Mouse (Mus musculus) forebrain, embryonic 12.5 days (tissue): Measurements from ENCODE around the gene Pttg1. TPM values are rescaled to one million over a fixed set of nuclear protein-coding genes. Genes with fewer than 3 reads are reported as not detected.

Experiments
- ATAC-seq: fragments of 200-750 bp; cut with Nextera tagmentation; 2 replicates; pipeline ENCODE4 v1.8.0; 2017; ENCODE audit warnings: moderate TSS enrichment; ENCODE audit not compliant: low FRiP score
- H3K27ac ChIP-seq: fragments of 300-500 bp; sonication (generic); 2 replicates; pipeline ENCODE4 v1.5.1; 2016; ENCODE audit warnings: mild to moderate bottlenecking
- H3K27me3 ChIP-seq: fragments of 300-500 bp; sonication (generic); 2 replicates; pipeline ENCODE4 v1.6.1; 2016; ENCODE audit warnings: mild to moderate bottlenecking
- H3K36me3 ChIP-seq: fragments of 300-500 bp; sonication (generic); replicated peaks from 2 replicates; pipeline ENCODE4 v1.6.1; 2016; ENCODE audit warnings: mild to moderate bottlenecking
- H3K4me1 ChIP-seq: fragments of 300-500 bp; sonication (generic); 2 replicates; pipeline ENCODE4 v1.6.1; 2016
- H3K4me2 ChIP-seq: fragments of 300-500 bp; sonication (generic); 2 replicates; pipeline ENCODE4 v1.6.1; 2016; ENCODE audit warnings: mild to moderate bottlenecking, moderate library complexity
- H3K4me3 ChIP-seq: fragments of 300-500 bp; sonication (generic); replicated peaks from 2 replicates; pipeline ENCODE4 v1.5.1; 2016; ENCODE audit warnings: mild to moderate bottlenecking
- H3K9ac ChIP-seq: fragments of 300-500 bp; sonication (generic); 2 replicates; pipeline ENCODE4 v1.6.1; 2016; ENCODE audit warnings: mild to moderate bottlenecking
- H3K9me3 ChIP-seq: fragments of 300-500 bp; sonication (generic); 2 replicates; pipeline ENCODE4 v1.6.1; 2016
- WGBS: fragments of 180-500 bp; shearing (Covaris S2); methylation state at CpG from one replicate; pipeline ENCODE4 v1.1.7; 2016; 5-methylcytosine and 5-hydroxymethylcytosine counted together
- polyA plus RNA-seq: library from polyadenylated mRNA; unstranded; fragments of >200 nt; fragmentation: Nextera tagmentation; extraction: Ambion mirVana; gene quantifications from 2 replicates; pipeline ENCODE4 v1.2.1, GENCODE M21; 2016

Gene Pttg1
- polyA plus RNA-seq, 1 experiment from 2014 or later, result 62.5 TPM

DNA sequence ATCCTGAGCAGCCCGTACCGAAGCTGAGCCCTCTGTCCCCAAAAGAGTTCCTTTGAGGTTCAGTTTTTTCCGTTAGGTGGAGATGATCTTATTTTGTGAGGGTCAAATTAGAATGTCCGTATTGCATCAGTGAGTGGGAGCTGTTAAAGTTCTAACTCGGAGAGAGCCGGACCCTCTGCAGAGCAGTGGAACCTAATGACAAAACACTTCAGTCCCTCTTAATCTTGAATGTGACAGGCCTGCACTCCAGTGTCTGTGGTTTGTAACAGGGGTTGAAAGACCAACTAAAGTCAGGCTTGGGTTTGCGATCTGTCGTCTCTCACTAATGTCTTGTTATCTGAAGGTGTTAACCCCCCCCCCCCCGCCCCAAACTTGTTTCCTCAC, 8.0 kb upstream of the Pttg1 start:
- no peaks in the 10 kb centered on the region for H3K27me3 ChIP-seq
- H3K4me1 ChIP-seq, result peaks cover 8% of the 10 kb centered on the region
- H3K27ac ChIP-seq, result peak overlapping the region; percentile 38; the same call in 1 of the 2 replicates
- H3K9me3 ChIP-seq, result no peaks in the 10 kb centered on the region
- peaks cover 18% of the 10 kb centered on the region for H3K36me3 ChIP-seq
- peak; percentile 45 for ATAC-seq
- peak overlapping the region; percentile 83 for H3K4me3 ChIP-seq
- H3K4me2 ChIP-seq, result peak overlapping the region; percentile 80
- 7% methylated on average over 9 of the region's 9 CpGs for WGBS
- H3K9ac ChIP-seq, result peak overlapping the region; percentile 75

GRCm38 (mm10) chr11:43433254-43434023, 7.4 kb upstream of the Pttg1 start, which contains the start of gene Slu7:
Gene Slu7 (plus strand): TSS chr11:43433744.
- Histone ChIP-seq H3K9me3 (no peaks in the 10 kb centered on the region), H3K27ac (peak within 1 kb of the TSS; percentile 38; the same call in 1 of the 2 replicates), H3K4me2 (peak within 1 kb of the TSS; percentile 80), H3K4me3 (peak within 1 kb of the TSS; percentile 83), H3K36me3 (peaks cover 12% of the 10 kb centered on the region), H3K4me1 (peaks cover 8% of the 10 kb centered on the region), H3K9ac (peak within 1 kb of the TSS; percentile 75), H3K27me3 (no peaks in the 10 kb centered on the region)
- peak; percentile 90 for ATAC-seq
- 7% methylated on average over 38 of the region's 38 CpGs for WGBS

DNA sequence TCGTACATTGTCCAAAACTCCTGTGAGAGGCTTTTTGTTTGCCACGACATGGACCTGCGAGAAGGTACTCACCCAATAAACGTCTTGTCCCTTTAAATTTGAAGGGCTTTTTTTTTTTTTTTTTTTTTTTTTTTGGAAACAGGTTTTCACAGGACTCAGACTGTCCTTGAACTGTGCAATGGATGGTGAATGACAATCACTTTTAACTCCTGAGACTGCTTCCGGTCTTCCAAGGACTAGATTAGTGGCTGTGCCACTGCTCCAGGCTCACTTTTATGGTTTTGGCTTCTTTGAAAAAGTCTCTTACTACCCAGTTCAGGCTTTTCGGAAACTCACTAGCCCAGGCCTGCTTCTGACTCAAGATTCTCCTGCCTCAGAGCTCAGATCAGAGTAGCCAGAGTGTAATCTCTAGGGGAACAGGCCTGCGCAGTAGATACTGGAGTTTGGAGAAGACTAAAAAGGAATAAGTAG, 398 bp upstream of the Pttg1 start:
- 18% methylated on average over 7 of the region's 7 CpGs for WGBS
- Histone ChIP-seq H3K4me3 (peak overlapping the region; percentile 59), H3K36me3 (no peaks in the 10 kb centered on the region), H3K4me2 (peak overlapping the region; percentile 58), H3K9ac (no peak overlapping the region), H3K9me3 (no peaks in the 10 kb centered on the region), H3K4me1 (peaks cover 9% of the 10 kb centered on the region; the same call in 1 of the 2 replicates), H3K27ac (no peak overlapping the region), H3K27me3 (no peaks in the 10 kb centered on the region)
- peak; percentile 49; the same call in 1 of the 2 replicates for ATAC-seq

- H3K4me1 ChIP-seq, result peaks cover 9% of the 10 kb centered on the region; the same call in 1 of the 2 replicates
- H3K27me3 ChIP-seq, result no peaks in the 10 kb centered on the region
- no peaks in the 10 kb centered on the region for H3K36me3 ChIP-seq
- ATAC-seq, result peak; percentile 40; the same call in 1 of the 2 replicates
- no peak overlapping the region for H3K27ac ChIP-seq
- 91% methylated on average over 9 of the region's 9 CpGs for WGBS
- no peak overlapping the region for H3K9ac ChIP-seq
- no peaks in the 10 kb centered on the region for H3K9me3 ChIP-seq
- peak overlapping the region; percentile 59 for H3K4me3 ChIP-seq
- H3K4me2 ChIP-seq, result peak overlapping the region; percentile 58
These were observed 813 bp downstream of the Pttg1 start for GRCm38 (mm10) chr11:43425166-43425709.

DNA sequence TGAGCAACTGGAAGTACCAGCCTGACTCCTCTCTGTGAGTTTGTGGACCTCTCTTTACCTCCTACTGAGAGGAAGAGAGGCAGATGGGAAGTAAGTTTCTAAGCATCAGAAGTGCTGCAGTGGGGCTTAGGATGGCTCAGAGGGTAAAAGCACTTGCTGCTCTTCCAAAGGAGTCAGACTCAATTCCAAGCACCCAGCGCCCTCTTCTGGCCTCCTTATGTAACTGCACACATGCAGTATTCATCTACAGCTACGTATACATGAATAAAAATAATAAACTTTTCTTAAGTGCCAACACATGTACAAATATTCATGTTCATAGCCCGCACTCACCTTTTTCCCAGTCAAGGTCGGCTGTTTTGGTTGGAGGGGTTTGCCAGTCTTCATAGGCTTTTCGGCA, 1.7 kb downstream of the Pttg1 start:
- H3K4me1 ChIP-seq, result peaks cover 9% of the 10 kb centered on the region; the same call in 1 of the 2 replicates

GRCm38 (mm10) chr11:43417201-43417600, 8.8 kb downstream of the Pttg1 start:
- no peaks in the 10 kb centered on the region for H3K36me3 ChIP-seq
- H3K27me3 ChIP-seq, result no peaks in the 10 kb centered on the region
- ATAC-seq, result no peak
- H3K9ac ChIP-seq, result no peak overlapping the region
- WGBS, result 60% methylated on average over 7 of the region's 7 CpGs
- no peaks in the 10 kb centered on the region for H3K9me3 ChIP-seq
- no peak overlapping the region for H3K27ac ChIP-seq
- no peak overlapping the region for H3K4me3 ChIP-seq
- no peak overlapping the region for H3K4me2 ChIP-seq
- peaks cover 4% of the 10 kb centered on the region; the same call in 1 of the 2 replicates for H3K4me1 ChIP-seq

More for the DNA sequence above, 1.7 kb downstream of the Pttg1 start:
- Histone ChIP-seq H3K4me2 (no peak overlapping the region), H3K36me3 (no peaks in the 10 kb centered on the region), H3K4me3 (no peak overlapping the region), H3K27ac (no peak overlapping the region), H3K9ac (no peak overlapping the region; the same call in 1 of the 2 replicates), H3K9me3 (no peaks in the 10 kb centered on the region), H3K27me3 (no peaks in the 10 kb centered on the region)
- ATAC-seq, result no peak
- WGBS, result 77% methylated on average over 5 of the region's 5 CpGs

DNA sequence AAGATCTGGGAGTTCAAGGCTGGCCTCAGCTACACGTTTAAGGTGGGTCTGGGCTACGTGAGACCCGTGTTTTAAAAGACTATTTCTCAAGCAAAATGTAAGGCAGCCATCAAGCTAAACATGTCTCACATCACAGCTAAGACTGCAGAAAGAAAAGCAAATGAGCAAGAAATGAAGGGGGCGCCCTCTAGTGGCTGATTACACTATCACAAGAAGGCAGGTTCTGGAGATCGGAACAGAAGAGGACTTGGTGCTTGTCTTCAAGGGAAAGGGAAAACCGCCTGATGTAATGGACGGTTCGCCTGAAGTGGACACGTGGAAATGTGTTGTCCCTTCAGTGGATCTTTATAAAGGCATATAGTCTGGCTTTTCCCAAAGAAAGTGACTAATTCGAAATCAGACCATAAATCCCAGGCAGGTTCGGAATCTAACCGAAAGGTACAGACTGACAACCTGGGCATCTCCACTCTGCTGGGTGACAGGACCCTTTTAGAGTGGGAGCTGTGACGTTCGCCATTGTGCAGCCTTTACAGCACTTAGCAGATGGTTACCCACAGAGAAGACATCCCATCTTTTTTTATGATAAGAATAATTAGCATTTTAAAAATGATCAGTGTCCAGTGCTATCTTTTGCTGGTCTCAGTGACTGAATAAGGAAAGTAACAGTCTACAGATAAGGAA, 13.1 kb downstream of the Pttg1 start:
- no peak overlapping the region for H3K4me3 ChIP-seq
- no peaks in the 10 kb centered on the region for H3K9me3 ChIP-seq
- no peaks in the 10 kb centered on the region for H3K36me3 ChIP-seq
- H3K27me3 ChIP-seq, result no peaks in the 10 kb centered on the region
- H3K9ac ChIP-seq, result no peak overlapping the region
- WGBS, result 23% methylated on average over 14 of the region's 14 CpGs
- H3K4me1 ChIP-seq, result peaks cover 4% of the 10 kb centered on the region; the same call in 1 of the 2 replicates
- ATAC-seq, result peak; percentile 54; the same call in 1 of the 2 replicates
- no peak overlapping the region for H3K4me2 ChIP-seq
- no peak overlapping the region for H3K27ac ChIP-seq

GRCm38 (mm10) chr11:43411413-43411812, 14.6 kb downstream of the Pttg1 start:
- Histone ChIP-seq H3K4me1 (no peaks in the 10 kb centered on the region), H3K27me3 (no peaks in the 10 kb centered on the region), H3K27ac (no peak overlapping the region), H3K9me3 (no peaks in the 10 kb centered on the region), H3K36me3 (no peaks in the 10 kb centered on the region), H3K4me2 (no peak overlapping the region), H3K9ac (no peak overlapping the region), H3K4me3 (no peak overlapping the region)
- ATAC-seq, result peak; percentile 31; the same call in 1 of the 2 replicates
- WGBS, result 0% methylated on average over 1 of the region's 1 CpGs

DNA sequence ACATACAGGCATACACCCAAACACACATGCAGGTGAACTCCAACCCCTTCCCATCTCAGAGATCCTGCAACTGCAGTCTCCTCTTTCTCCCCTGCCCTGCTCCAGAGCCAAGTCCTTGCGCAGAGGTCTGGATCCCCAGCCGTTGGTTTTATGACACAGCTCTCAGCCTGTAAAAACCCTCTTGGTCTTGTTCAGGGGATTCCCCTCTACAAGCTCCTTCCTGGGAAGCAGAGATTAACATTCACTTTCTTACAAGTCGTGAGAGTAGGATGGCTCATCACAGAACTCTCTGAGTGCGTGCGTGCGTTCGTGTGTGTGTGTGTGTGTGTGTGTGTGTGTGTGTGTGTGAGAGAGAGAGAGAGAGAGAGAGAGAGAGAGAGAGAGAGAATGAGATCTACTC, 15.8 kb downstream of the Pttg1 start:
- H3K9me3 ChIP-seq, result no peaks in the 10 kb centered on the region
- H3K36me3 ChIP-seq, result no peaks in the 10 kb centered on the region
- H3K27me3 ChIP-seq, result no peaks in the 10 kb centered on the region
- no peak overlapping the region for H3K9ac ChIP-seq
- H3K27ac ChIP-seq, result no peak overlapping the region
- ATAC-seq, result no peak
- no peak overlapping the region for H3K4me3 ChIP-seq
- no peaks in the 10 kb centered on the region for H3K4me1 ChIP-seq
- 79% methylated on average over 7 of the region's 7 CpGs for WGBS
- H3K4me2 ChIP-seq, result no peak overlapping the region

DNA sequence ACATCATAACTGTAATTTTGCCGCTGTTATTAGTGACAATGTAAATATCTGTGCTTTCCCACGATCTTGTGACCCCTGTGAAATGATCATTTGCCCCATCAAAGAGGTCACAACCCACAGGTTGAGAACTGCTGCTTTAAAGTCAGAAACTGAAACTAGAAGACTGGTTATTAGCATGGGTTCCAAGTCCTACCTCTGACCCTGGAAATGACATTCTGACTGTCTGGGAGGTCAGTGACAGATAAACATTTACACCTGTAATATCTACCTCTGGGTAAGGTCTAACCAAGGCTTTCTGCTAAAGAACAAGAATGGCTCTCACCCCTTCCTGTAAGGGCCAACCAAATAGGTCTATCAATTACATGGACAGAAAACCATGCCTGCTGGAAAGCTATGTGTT, 17.2 kb downstream of the Pttg1 start:
- no peak overlapping the region for H3K4me2 ChIP-seq
- WGBS, result 79% methylated on average over 2 of the region's 2 CpGs
- H3K9me3 ChIP-seq, result peaks cover 6% of the 10 kb centered on the region; the same call in 1 of the 2 replicates
- H3K4me1 ChIP-seq, result no peaks in the 10 kb centered on the region
- no peak overlapping the region for H3K27ac ChIP-seq
- no peaks in the 10 kb centered on the region for H3K27me3 ChIP-seq
- H3K9ac ChIP-seq, result no peak overlapping the region
- H3K4me3 ChIP-seq, result no peak overlapping the region
- ATAC-seq, result no peak
- no peaks in the 10 kb centered on the region for H3K36me3 ChIP-seq

DNA sequence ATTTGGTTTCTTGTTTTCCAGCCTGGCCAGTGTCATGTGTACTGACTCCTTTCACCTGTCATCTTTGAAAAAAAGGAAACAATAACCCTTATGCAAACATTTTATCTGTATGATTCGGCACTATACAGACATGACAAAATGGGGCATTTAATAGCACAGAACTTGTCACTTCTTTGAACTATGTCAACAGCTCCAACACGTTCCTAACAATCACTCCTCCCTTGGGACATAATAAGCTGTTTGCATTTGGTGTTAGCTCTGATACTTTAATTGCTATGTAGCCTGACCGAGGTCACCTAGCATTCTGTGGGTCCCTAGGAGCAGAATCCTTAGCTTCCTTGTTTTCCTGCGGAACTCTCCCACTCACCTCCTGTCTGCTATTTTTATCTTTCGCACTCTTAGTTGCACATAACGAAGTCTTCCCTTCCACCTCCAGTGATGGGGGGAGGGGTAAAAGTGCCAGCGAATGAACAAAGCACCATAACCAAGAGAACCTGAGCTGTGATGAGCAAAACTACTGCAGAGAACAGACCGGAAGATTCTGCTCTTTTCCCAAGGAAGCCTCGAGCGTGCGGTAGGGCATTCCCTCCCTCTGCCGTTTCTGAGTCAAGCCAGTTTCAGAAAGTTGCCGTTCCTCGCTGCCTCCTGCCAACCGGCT, 21.8 kb downstream of the Pttg1 start:
- peaks cover 6% of the 10 kb centered on the region; the same call in 1 of the 2 replicates for H3K9me3 ChIP-seq
- no peak overlapping the region for H3K9ac ChIP-seq
- H3K4me3 ChIP-seq, result no peak overlapping the region
- 0 out of 2 replicates have a peak, but pooled peaks cover 4% of the 10 kb centered on the region for H3K27me3 ChIP-seq
- ATAC-seq, result no peak
- no peaks in the 10 kb centered on the region for H3K36me3 ChIP-seq
- H3K4me1 ChIP-seq, result no peaks in the 10 kb centered on the region
- 87% methylated on average over 15 of the region's 15 CpGs for WGBS
- H3K27ac ChIP-seq, result no peak overlapping the region
- no peak overlapping the region for H3K4me2 ChIP-seq
